Mouse (Mus musculus) MEL (cell line): ENCODE results near the gene Slc44a1. TPM values are rescaled to one million over a fixed set of nuclear protein-coding genes. Genes with fewer than 3 reads are reported as not detected.

ENCODE experiments used
- DNase-seq: peaks from one replicate; pipeline ENCODE4 v3.0.0; 2011; ENCODE audit warnings: low read depth, low spot score
- H3K27ac ChIP-seq: 2 replicates; pipeline ENCODE4 v1.5.1; 2012; ENCODE audit warnings: low read depth, mild to moderate bottlenecking, control low read depth, low read length, moderate library complexity; ENCODE audit not compliant: control insufficient read depth
- H3K27me3 ChIP-seq, 2 experiments: fragments of 150-350 bp in 1 of 2; sonication (generic) in 1 of 2; 2 replicates each; pipeline ENCODE4 v1.6.1; 2012; ENCODE audit warnings: low read length in 2 of 2, mild to moderate bottlenecking in 2 of 2, improper control_type of control experiment in 1 of 2, moderate library complexity in 1 of 2; ENCODE audit not compliant: insufficient read depth in 2 of 2, control insufficient read depth in 1 of 2
- H3K36me3 ChIP-seq, 2 experiments: 2 replicates each; pipeline ENCODE4 v1.6.1; 2012 to 2014; ENCODE audit warnings: low read length in 2 of 2, improper control_type of control experiment in 1 of 2, inconsistent platforms in 1 of 2, mild to moderate bottlenecking in 1 of 2; ENCODE audit not compliant: insufficient read depth in 2 of 2, control insufficient read depth in 1 of 2
- H3K4me1 ChIP-seq, 2 experiments: fragments of 150-350 bp in 1 of 2; sonication (generic) in 1 of 2; 2 replicates each; pipeline ENCODE4 v1.6.1; 2012; ENCODE audit warnings: low read length in 2 of 2, improper control_type of control experiment in 1 of 2, mild to moderate bottlenecking in 1 of 2; ENCODE audit not compliant: insufficient read depth in 2 of 2, control insufficient read depth in 1 of 2
- H3K4me3 ChIP-seq, 2 experiments: fragments of 150-350 bp in 1 of 2; sonication (generic) in 1 of 2; 2 replicates each; pipeline ENCODE4 v1.5.1; 2012; ENCODE audit warnings: low read depth in 2 of 2, low read length in 2 of 2, mild to moderate bottlenecking in 2 of 2, moderate library complexity in 2 of 2, control low read depth in 1 of 2, improper control_type of control experiment in 1 of 2; ENCODE audit not compliant: control insufficient read depth in 1 of 2, insufficient read depth in 1 of 2
- H3K79me2 ChIP-seq: 2 replicates; pipeline ENCODE4 v1.6.1; 2012; ENCODE audit warnings: mild to moderate bottlenecking, low read length, moderate library complexity; ENCODE audit not compliant: control insufficient read depth, poor library complexity, insufficient read depth
- H3K9ac ChIP-seq: 2 replicates; pipeline ENCODE4 v1.6.1; 2012; ENCODE audit warnings: low read depth, mild to moderate bottlenecking, control low read depth, low read length, moderate library complexity; ENCODE audit not compliant: control insufficient read depth, poor library complexity, severe bottlenecking
- H3K9me3 ChIP-seq: fragments of 150-350 bp; sonication (generic); replicated peaks from 2 replicates; pipeline ENCODE4 v1.6.1; 2012; ENCODE audit warnings: mild to moderate bottlenecking, low read length, improper control_type of control experiment, moderate library complexity; ENCODE audit not compliant: insufficient read depth
- BHLHE40 ChIP-seq: IDR thresholded peaks from 2 replicates; pipeline ENCODE4 v1.6.1; 2012; ENCODE audit warnings: low read depth, mild to moderate bottlenecking, inconsistent platforms, low read length, improper control_type of control experiment, borderline replicate concordance
- CTCF ChIP-seq, 3 experiments: IDR thresholded peaks in 2 of 3; conservative IDR thresholded peaks in 1 of 3; 2 replicates each; pipeline ENCODE4 v1.5.1; 2011 to 2012; ENCODE audit warnings: low read length in 3 of 3, low read depth in 2 of 3, mild to moderate bottlenecking in 2 of 3, improper control_type of control experiment in 1 of 3, inconsistent platforms in 1 of 3, mixed read lengths in 1 of 3, moderate library complexity in 1 of 3; ENCODE audit not compliant: control insufficient read depth in 1 of 3, insufficient read depth in 1 of 3, poor library complexity in 1 of 3, severe bottlenecking in 1 of 3
- E2F4 ChIP-seq: IDR thresholded peaks from 2 replicates; pipeline ENCODE4 v1.6.1; 2011; ENCODE audit warnings: low read depth, low read length, improper control_type of control experiment, borderline replicate concordance
- EP300 ChIP-seq, 2 experiments: IDR thresholded peaks; 2 replicates each; pipeline ENCODE4 v1.6.1; 2011; ENCODE audit warnings: improper control_type of control experiment in 2 of 2, low read length in 2 of 2, low read depth in 1 of 2, mild to moderate bottlenecking in 1 of 2
- JUND ChIP-seq: IDR thresholded peaks from 2 replicates; pipeline ENCODE4 v1.6.1; 2011; ENCODE audit warnings: low read depth, mild to moderate bottlenecking, improper control_type of control experiment, low read length
- NELFE ChIP-seq: IDR thresholded peaks from 2 replicates; pipeline ENCODE4 v1.6.1; 2011; ENCODE audit warnings: low read depth, low read length, improper control_type of control experiment
- NRF1 ChIP-seq: IDR thresholded peaks from 2 replicates; pipeline ENCODE4 v1.6.1; 2014; ENCODE audit warnings: low read depth, mild to moderate bottlenecking, inconsistent platforms, low read length, improper control_type of control experiment, moderate library complexity; ENCODE audit not compliant: poor library complexity, insufficient read depth, severe bottlenecking
- POLR2A ChIP-seq, 2 experiments: IDR thresholded peaks; 2 replicates each; pipeline ENCODE4 v1.6.1; 2011 to 2012; ENCODE audit warnings: low read length in 2 of 2, mild to moderate bottlenecking in 2 of 2, control low read depth in 1 of 2, improper control_type of control experiment in 1 of 2, low read depth in 1 of 2, moderate library complexity in 1 of 2; ENCODE audit not compliant: control insufficient read depth in 1 of 2, insufficient read depth in 1 of 2, poor library complexity in 1 of 2
- RAD21 ChIP-seq: IDR thresholded peaks from 2 replicates; pipeline ENCODE4 v1.6.1; 2011; ENCODE audit warnings: mild to moderate bottlenecking, low read depth, low read length, improper control_type of control experiment
- SIN3A ChIP-seq: IDR thresholded peaks from 2 replicates; pipeline ENCODE4 v1.6.1; 2012; ENCODE audit warnings: low read length, improper control_type of control experiment, inconsistent platforms
- SMC3 ChIP-seq: IDR thresholded peaks from 2 replicates; pipeline ENCODE4 v1.6.1; 2011; ENCODE audit warnings: low read depth, low read length, improper control_type of control experiment
- ZC3H11A ChIP-seq: IDR thresholded peaks from 2 replicates; pipeline ENCODE4 v1.6.1; 2012; ENCODE audit warnings: low read depth, mild to moderate bottlenecking, inconsistent platforms, low read length, improper control_type of control experiment
- polyA plus RNA-seq, 2 experiments: library from polyadenylated mRNA; stranded (reverse) in 1 of 2; unstranded in 1 of 2; fragments of >175 nt in 1 of 2; fragments of >200 nt in 1 of 2; gene quantifications; 2 replicates each; pipeline versions ENCODE4 v1.2.1 to v1.2.4; 2012; ENCODE audit warnings: low replicate concordance in 2 of 2, low read depth in 1 of 2; ENCODE audit not compliant: insufficient read length in 2 of 2, insufficient read depth in 1 of 2, missing spikeins in 1 of 2
- total RNA-seq: library from RNA; depleted of rRNA; stranded (reverse); fragments of 300-350 nt; gene quantifications from 2 replicates; pipeline ENCODE4 v1.2.3, GENCODE M21; 2012

The Slc44a1 gene
- total and polyA plus RNA-seq, 3 experiments: 9.6 to 10.6 TPM; not detected in 1

GRCm38 (mm10) chr4:53596063-53596895 is 156.1 kb downstream of the Slc44a1 start:
- no peak for TF ChIP-seq NELFE
- H3K4me1 ChIP-seq: no peaks in the 10 kb centered on the region
- DNase-seq: no peak
- H3K9ac ChIP-seq: no peak overlapping the region
- H3K36me3 ChIP-seq: no peaks in the 10 kb centered on the region
- no peak overlapping the region for H3K4me3 ChIP-seq
- H3K9me3 ChIP-seq: no peaks in the 10 kb centered on the region
- no peak overlapping the region for H3K27ac ChIP-seq
- H3K27me3 ChIP-seq: peaks cover 0 to 3% of the 10 kb centered on the region in 2 experiments; a peak in 2 of 4 replicates
- H3K79me2 ChIP-seq: no peaks in the 10 kb centered on the region

DNA sequence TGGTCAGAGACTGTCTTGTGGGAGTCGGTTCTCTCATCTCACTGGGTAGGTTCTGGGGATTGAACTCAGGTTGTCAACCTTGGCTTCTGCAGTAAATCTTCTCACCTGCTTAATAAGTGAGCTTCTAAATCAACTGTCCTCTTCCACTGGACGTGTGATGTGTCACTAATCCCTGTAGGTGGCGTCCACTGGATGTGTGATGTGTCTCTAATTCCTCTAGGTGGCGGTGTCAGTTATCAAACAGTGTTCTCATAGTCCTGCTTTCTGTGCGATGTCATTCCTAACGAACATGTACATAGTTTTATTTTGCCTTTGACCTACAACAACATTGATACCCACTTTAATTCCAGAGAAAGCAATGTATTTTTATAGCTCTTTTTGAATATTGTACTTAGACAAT is 160.2 kb downstream of the Slc44a1 start:
- no peak overlapping the region for H3K4me3 ChIP-seq
- no peaks in the 10 kb centered on the region for H3K36me3 ChIP-seq
- no peaks in the 10 kb centered on the region for H3K4me1 ChIP-seq
- DNase-seq: peak; percentile 63
- H3K27me3 ChIP-seq: peaks cover 0 to 3% of the 10 kb centered on the region in 2 experiments; a peak in 2 of 4 replicates
- H3K9me3 ChIP-seq: no peaks in the 10 kb centered on the region
- H3K27ac ChIP-seq: no peak overlapping the region
- H3K9ac ChIP-seq: no peak overlapping the region
- no peaks in the 10 kb centered on the region for H3K79me2 ChIP-seq
- TF ChIP-seq CTCF (IDR thresholded peaks at IDR 0.05 in 2 of 3, conservative IDR thresholded peaks at IDR 0.05 in 1 of 3; ENCODE audit: control insufficient read depth in 1 of 3, insufficient read depth in 1 of 3, low read depth in 2 of 3, low read length in 3 of 3, poor library complexity in 1 of 3, severe bottlenecking in 1 of 3): peak; percentile 58 to 100 (median 77)
- peak; percentile 41; the same call in 1 of the 2 replicates for TF ChIP-seq ZC3H11A
- TF ChIP-seq RAD21: peak; percentile 58
- no peak for TF ChIP-seq E2F4
- no peak for TF ChIP-seq BHLHE40
- TF ChIP-seq SMC3: peak; percentile 65

DNA sequence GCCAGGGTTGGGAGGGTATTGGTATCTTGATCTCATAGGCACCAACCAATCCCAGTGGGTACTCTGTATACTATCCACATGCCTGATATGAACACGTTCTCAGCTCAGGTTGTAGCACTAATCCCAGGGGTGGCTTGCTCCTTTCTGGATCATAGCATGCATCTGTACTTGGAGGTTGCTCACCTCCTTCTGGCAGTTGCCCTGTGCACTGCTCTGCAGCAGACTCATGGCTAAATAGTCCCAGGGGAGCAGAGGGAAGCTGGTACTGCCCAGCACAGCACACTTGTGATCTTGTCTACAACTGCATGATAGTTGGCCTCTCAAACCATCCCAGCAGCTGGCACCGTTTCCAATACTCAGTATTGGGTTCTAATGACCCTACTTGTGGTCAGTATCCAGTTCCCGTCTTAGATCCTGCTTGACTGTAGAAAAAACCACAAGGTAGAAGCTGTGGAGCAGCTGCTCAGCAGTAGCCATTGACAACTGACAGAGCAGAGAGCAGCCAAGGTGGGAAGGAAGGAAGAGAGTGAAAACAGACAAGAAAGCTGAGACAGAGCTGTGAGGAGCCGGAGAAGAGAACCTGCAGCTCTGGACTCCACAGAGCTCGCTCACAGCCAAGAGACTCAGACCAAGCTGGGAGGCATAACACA is 174.5 kb downstream of the Slc44a1 start:
- no peaks in the 10 kb centered on the region for H3K4me1 ChIP-seq
- H3K36me3 ChIP-seq: no peaks in the 10 kb centered on the region
- no peaks in the 10 kb centered on the region for H3K79me2 ChIP-seq
- no peak overlapping the region for H3K9ac ChIP-seq
- H3K4me3 ChIP-seq: no peak overlapping the region
- no peak for DNase-seq
- no peak for TF ChIP-seq JUND
- TF ChIP-seq SIN3A: no peak
- no peak for TF ChIP-seq NRF1
- TF ChIP-seq POLR2A (IDR thresholded peaks at IDR 0.05; ENCODE audit: control insufficient read depth in 1 of 2, insufficient read depth in 1 of 2, low read depth in 1 of 2, low read length in 2 of 2, poor library complexity in 1 of 2): no peak
- TF ChIP-seq EP300 (IDR thresholded peaks at IDR 0.05; ENCODE audit: low read depth in 1 of 2, low read length in 2 of 2): no peak
- TF ChIP-seq ZC3H11A: no peak
- no peaks in the 10 kb centered on the region for H3K9me3 ChIP-seq
- H3K27ac ChIP-seq: no peak overlapping the region
- peaks cover 2 to 5% of the 10 kb centered on the region in 2 experiments for H3K27me3 ChIP-seq
